Mouse (Mus musculus) embryonic facial prominence, embryonic 13.5 days (tissue): Measurements from ENCODE around the gene Gigyf1. TPM values are rescaled to one million over a fixed set of nuclear protein-coding genes. Genes with fewer than 3 reads are reported as not detected.
A peak's percentile ranks its signal among the peaks of the same experiment; 100 is the strongest.

ENCODE experiments used
- ATAC-seq: fragments of 200-750 bp; cut with Nextera tagmentation; 2 replicates; pipeline ENCODE4 v1.8.0; 2017; ENCODE audit warnings: low read depth; ENCODE audit not compliant: insufficient number of reproducible peaks, insufficient read depth, low FRiP score, low TSS enrichment
- H3K27ac ChIP-seq: fragments of 300-500 bp; sonication (generic); 2 replicates; pipeline ENCODE4 v1.5.1; 2015; ENCODE audit warnings: moderate library complexity, mild to moderate bottlenecking, inconsistent platforms
- H3K27me3 ChIP-seq: fragments of 300-500 bp; sonication (generic); 2 replicates; pipeline ENCODE4 v1.6.1; 2015; ENCODE audit warnings: mild to moderate bottlenecking, inconsistent platforms
- H3K36me3 ChIP-seq: fragments of 300-500 bp; sonication (generic); 2 replicates; pipeline ENCODE4 v1.6.1; 2015; ENCODE audit warnings: mild to moderate bottlenecking, inconsistent platforms
- H3K4me1 ChIP-seq: fragments of 300-500 bp; sonication (generic); 2 replicates; pipeline ENCODE4 v1.6.1; 2015; ENCODE audit warnings: inconsistent platforms
- H3K4me2 ChIP-seq: fragments of 300-500 bp; sonication (generic); 2 replicates; pipeline ENCODE4 v1.6.1; 2015; ENCODE audit warnings: moderate library complexity, mild to moderate bottlenecking, inconsistent platforms
- H3K4me3 ChIP-seq: fragments of 300-500 bp; sonication (generic); 2 replicates; pipeline ENCODE4 v1.5.1; 2015; ENCODE audit warnings: mild to moderate bottlenecking, inconsistent platforms
- H3K9ac ChIP-seq: fragments of 300-500 bp; sonication (generic); 2 replicates; pipeline ENCODE4 v1.6.1; 2015; ENCODE audit warnings: mild to moderate bottlenecking, inconsistent platforms
- H3K9me3 ChIP-seq: fragments of 300-500 bp; sonication (generic); 2 replicates; pipeline ENCODE4 v1.6.1; 2016; ENCODE audit warnings: inconsistent platforms
- WGBS: fragments of 180-500 bp; shearing (Covaris S2); methylation state at CpG from one replicate; pipeline ENCODE4 v1.1.7; 2015; ENCODE audit warnings: mixed read lengths; 5-methylcytosine and 5-hydroxymethylcytosine counted together
- polyA plus RNA-seq: library from polyadenylated mRNA; unstranded; fragments of >200 nt; fragmentation: Nextera tagmentation; extraction: Ambion mirVana; gene quantifications from 2 replicates; pipeline ENCODE4 v1.2.1, GENCODE M21; 2015

Gigyf1 gene
- polyA plus RNA-seq, 1 experiment from 2014 or later, result 17.1 TPM

DNA sequence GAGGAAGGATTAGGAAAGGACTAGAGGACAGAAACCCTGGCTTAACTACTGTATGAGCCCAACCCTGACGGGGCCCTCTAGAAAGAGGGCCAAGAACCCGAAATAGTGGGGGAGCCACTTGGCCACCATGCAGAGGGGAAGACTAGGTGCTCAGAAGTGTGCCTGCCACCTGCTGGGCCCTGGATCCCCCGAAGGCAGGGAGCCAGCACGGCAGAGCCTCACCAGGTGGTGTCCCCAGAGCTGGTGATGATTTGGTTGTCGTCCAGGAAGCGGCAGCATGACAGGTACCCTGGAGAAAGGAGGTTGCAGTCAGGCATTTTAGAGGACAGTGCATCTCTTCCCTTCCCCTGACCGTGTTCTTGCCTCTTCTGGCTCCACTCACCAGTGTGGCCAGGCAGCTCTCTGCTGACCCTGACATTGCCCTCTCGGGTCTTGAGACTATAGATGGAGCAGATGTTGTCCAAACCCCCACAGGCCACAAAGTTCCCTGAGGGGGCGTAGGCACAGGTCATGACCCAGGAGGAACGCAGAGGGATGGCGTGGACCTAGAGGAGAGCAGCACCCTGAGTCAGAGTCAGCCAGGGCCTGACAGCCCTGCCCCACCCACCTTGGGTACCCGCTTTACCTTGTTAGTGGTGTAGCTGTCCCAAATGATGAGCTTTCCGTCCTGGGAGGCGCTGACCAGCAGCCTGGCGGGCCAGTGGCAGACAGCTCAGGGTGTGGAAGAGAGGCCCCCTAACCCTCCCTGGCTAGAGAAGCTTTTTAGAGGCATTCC, 11.1 kb downstream of the Gigyf1 start:
- Histone ChIP-seq H3K9me3 (no peaks in the 10 kb centered on the region), H3K27ac (peak overlapping the region; percentile 93; the same call in 1 of the 2 replicates), H3K4me1 (peaks cover 23% of the 10 kb centered on the region), H3K27me3 (no peaks in the 10 kb centered on the region), H3K36me3 (peaks cover 57% of the 10 kb centered on the region), H3K4me3 (peak overlapping the region; percentile 91; the same call in 1 of the 2 replicates), H3K9ac (peak overlapping the region; percentile 94; the same call in 1 of the 2 replicates), H3K4me2 (peak overlapping the region; percentile 97; the same call in 1 of the 2 replicates)
- WGBS, result 70% methylated on average over 15 of the region's 15 CpGs
- ATAC-seq, result no peak

DNA sequence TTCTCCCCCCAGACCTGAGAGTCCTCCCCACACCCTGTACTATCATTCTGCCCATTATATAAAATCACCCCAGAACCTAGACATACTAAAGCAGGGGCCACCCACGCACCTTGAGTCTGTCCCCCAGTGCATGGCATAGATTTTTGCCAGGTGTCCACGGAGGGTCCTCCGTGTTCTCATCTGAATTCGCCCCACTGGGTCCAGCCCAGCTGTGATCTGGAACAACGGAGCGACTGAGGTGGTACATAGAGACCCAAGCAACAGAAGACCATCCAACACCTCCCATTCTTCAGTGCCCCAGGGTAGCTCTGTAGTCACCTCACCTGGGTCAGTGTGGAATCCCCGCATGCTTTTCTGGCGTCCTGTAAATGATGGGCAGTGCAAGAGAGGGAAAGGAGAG, 11.7 kb downstream of the Gigyf1 start:
- H3K9ac ChIP-seq, result peak overlapping the region; percentile 94
- no peaks in the 10 kb centered on the region for H3K27me3 ChIP-seq
- H3K4me2 ChIP-seq, result peak overlapping the region; percentile 97
- H3K36me3 ChIP-seq, result peaks cover 51% of the 10 kb centered on the region
- no peaks in the 10 kb centered on the region for H3K9me3 ChIP-seq
- WGBS, result 69% methylated on average over 8 of the region's 8 CpGs
- peak overlapping the region; percentile 91 for H3K4me3 ChIP-seq
- peak overlapping the region; percentile 93 for H3K27ac ChIP-seq
- no peak for ATAC-seq
- peaks cover 23% of the 10 kb centered on the region for H3K4me1 ChIP-seq

DNA sequence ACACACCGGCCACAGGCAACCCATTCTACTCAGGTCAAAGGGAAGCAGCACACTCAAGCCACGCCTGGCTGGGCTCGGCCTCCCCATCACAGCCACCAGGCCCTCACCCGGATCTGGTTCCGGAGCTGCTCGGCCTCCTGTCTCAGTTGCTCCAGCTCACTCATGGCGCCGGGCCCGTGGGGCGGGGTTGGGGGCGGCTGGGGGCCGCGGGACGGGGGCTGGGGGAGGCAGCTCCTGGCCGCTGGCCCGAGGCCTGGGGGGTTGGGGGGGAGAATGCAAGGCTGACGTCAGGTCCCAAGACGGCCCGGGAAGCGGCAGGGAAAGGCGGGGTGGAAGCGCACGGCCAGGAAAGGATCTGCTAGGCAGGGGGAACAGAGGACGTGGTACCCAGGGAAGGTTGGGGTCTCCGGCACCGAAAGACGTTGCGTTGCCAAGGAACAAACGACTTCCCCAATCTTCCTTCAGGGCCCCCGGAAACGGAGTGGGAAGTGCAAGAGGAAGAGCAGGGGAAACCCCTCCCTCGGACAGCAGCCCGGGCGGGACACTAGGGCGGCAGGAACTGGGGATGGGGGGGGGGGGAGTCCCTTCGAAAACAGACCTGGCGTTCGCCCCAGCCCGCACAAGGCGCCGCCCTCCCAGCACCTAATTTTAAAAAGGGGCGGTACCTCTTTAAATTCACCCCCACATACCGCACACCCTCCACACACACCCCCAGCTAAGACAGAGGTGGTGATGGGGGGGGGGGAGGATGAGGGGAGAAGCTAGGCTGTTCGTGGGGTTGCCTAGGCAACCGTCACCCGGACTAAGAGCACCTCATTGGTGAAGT, 12.5 kb downstream of the Gigyf1 start:
- Histone ChIP-seq H3K9me3 (no peaks in the 10 kb centered on the region), H3K4me3 (peak overlapping the region; percentile 91), H3K36me3 (peaks cover 44% of the 10 kb centered on the region), H3K4me1 (peaks cover 23% of the 10 kb centered on the region), H3K27me3 (no peaks in the 10 kb centered on the region), H3K9ac (peak overlapping the region; percentile 94), H3K27ac (peak overlapping the region; percentile 93), H3K4me2 (peak overlapping the region; percentile 97)
- ATAC-seq, result peak; percentile 29; the same call in 1 of the 2 replicates
- under 1% methylated on average over 45 of the region's 46 CpGs for WGBS

DNA sequence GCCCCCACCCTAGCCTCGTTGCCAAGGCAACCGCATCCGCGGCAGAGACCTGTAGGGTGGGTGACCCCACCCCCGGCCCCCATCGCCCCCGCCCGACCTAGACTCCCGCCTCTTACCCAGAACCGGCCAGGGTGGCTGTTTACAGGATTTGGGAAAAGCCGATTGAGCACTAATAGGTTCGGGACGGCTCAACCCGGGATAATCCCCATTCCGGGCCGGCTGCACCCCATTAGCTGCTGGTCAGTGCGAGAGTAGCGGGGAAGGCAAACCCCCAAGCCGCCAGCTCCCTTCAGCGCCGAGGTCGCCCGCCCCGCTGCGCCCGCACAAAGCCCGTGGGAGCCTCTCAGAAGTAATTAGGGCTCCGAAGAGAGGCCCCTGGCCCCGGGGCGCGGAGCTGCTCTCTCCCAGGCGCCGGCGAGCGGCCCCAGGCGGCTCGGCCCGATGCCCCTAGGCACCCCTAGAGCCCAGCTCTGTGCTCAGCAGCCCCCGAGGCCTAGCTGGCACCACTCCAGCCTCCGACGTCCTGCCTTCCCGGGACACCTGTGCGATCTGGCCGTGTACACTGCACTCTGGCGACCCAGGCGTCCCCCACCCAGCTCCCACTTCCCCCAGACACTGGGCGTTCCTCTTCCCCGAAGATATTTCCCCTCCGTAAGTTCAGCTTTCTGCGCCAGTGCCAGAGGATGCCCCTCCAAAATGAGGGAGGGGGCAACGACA, 13.2 kb downstream of the Gigyf1 start:
- WGBS, result 0% methylated on average over 51 of the region's 51 CpGs
- no peaks in the 10 kb centered on the region for H3K27me3 ChIP-seq
- peak overlapping the region; percentile 94 for H3K9ac ChIP-seq
- no peaks in the 10 kb centered on the region for H3K9me3 ChIP-seq
- H3K27ac ChIP-seq, result peak overlapping the region; percentile 93
- peaks cover 17% of the 10 kb centered on the region for H3K4me1 ChIP-seq
- peaks cover 37% of the 10 kb centered on the region for H3K36me3 ChIP-seq
- peak overlapping the region; percentile 97 for H3K4me2 ChIP-seq
- H3K4me3 ChIP-seq, result peak overlapping the region; percentile 91
- no peak; the same call in 1 of the 2 replicates for ATAC-seq

DNA sequence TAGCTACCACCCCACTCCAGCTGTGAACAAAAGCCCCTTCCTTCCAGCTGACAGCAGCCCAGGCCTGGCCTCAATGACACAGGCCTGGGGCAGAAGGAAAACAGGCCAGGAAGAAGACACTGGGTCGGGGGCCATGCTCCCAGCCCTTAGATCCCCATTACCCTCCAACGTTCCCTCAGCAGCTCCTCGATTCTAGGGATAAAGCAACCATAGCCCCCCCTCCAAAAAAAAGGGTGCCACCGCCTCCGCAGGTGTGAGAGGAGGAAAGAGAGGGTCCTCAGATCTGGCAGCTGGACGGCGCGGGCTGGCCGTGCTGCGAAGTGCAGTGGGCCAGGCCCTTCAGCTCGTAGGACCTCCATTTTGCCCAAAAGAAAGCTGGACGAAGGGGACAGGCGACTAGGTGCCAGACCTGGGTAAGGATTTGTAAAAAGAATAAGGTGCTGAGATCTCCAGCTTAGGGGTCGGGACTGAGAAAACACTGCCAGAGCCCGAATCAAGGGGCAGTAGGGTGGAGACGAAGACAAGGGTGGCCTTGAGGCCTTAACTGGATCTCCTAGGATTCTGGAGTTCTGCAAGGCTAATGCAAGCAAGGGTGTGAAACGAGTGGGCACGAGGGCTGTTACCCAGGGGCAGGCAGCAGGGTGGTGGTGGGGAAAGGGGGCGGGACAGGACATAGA, 13.9 kb downstream of the Gigyf1 start:
- under 1% methylated on average over 19 of the region's 19 CpGs for WGBS
- Histone ChIP-seq H3K4me3 (peak overlapping the region; percentile 91), H3K27me3 (no peaks in the 10 kb centered on the region)

DNA sequence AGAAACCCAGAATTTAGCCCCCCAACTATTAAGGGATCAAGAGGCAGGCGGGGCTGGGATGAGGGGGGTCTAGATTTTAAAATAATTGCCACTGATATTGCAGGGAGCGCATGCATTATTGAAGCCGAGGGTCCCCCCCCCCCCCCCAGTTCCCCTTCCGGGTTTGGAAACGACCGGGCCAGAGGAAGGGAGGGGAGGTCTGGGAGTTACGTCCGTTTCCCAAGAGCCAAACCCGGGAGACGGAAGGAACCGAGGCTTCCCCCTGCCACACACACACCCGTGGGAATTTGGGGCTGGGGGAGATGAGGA, 14.4 kb downstream of the Gigyf1 start:
- ATAC-seq, result no peak

More for the DNA sequence above, 13.9 kb downstream of the Gigyf1 start:
- Histone ChIP-seq H3K4me2 (peak overlapping the region; percentile 97), H3K27ac (peak overlapping the region; percentile 93), H3K9ac (peak overlapping the region; percentile 94), H3K4me1 (peaks cover 16% of the 10 kb centered on the region), H3K9me3 (no peaks in the 10 kb centered on the region), H3K36me3 (peaks cover 30% of the 10 kb centered on the region)
- ATAC-seq, result no peak

DNA sequence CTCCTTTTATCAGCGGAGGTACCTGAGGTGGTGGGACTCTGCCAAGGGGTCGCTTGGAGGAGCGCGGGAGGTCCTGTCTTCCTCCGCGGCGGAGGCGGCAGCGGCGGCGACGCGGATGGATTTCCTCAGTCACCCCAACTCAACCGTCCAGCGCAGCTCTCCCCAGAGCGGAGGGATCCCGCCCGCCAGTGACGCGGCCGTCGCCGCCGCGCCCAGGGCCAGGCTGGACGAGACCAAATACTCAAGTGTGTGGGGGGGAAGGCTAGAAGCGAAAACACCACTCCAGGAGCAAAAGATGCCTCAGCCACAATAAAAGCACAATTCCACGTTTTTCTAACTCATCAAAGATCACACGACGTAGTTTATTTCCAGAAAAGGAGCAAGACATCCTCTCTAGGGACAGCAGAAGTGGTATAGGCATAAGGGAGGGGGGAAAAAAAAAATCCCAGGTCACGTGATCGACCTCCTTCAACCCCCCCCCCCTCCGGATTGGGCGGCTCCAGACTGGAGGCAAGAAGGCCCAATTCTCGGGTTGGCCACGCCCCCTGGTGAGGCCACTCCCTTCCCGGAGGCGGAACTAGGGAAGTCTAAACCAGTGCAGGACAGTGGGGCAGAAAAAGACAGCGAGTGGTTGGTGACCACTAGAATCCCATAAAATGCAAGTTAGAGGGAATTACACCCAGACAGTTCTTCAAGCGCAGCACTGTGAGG, 14.9 kb downstream of the Gigyf1 start, which contains the start of the genes Epo and Gnb2:
Gene Epo (minus strand): TSS at position 126 of the 711 bp plus-strand sequence.
Gene Gnb2 (minus strand): TSS at position 394 of the 711 bp plus-strand sequence.
- H3K4me2 ChIP-seq, result peak within 1 kb of the TSS; percentile 97
- WGBS, result under 1% methylated on average over 39 of the region's 40 CpGs
- peaks cover 19% of the 10 kb centered on the region for H3K4me1 ChIP-seq
- H3K9me3 ChIP-seq, result no peaks in the 10 kb centered on the region
- peaks cover 20% of the 10 kb centered on the region for H3K36me3 ChIP-seq
- no peaks in the 10 kb centered on the region for H3K27me3 ChIP-seq
- peak; percentile 74 for ATAC-seq
- H3K27ac ChIP-seq, result peak within 1 kb of the TSS; percentile 93
- H3K4me3 ChIP-seq, result peak within 1 kb of the TSS; percentile 91
- peak within 1 kb of the TSS; percentile 94 for H3K9ac ChIP-seq

More for the DNA sequence above, 14.4 kb downstream of the Gigyf1 start:
- Histone ChIP-seq H3K9ac (peak overlapping the region; percentile 94), H3K4me2 (peak overlapping the region; percentile 97), H3K4me1 (peaks cover 19% of the 10 kb centered on the region), H3K4me3 (peak overlapping the region; percentile 91), H3K9me3 (no peaks in the 10 kb centered on the region), H3K27ac (peak overlapping the region; percentile 93), H3K36me3 (peaks cover 25% of the 10 kb centered on the region), H3K27me3 (no peaks in the 10 kb centered on the region)
- 0% methylated on average over 11 of the region's 12 CpGs for WGBS

DNA sequence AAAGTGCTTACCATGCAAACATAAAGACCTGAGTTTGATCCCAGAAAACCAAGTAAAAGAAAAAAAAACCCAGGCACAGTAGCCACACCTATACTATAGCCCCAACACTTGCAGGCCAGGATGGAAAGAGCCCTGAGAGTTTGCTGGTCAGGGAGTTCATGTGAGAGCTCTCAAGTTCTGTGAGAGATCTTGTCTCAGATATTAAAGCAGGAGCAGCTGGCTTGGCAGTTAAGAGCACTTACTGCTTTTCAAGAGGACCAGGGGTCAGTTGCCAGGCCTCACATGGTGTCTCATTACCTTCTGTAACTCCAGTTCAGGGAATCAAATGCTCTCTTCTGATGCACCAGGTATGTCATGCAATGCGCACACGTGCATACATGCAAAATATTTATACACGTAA, 16.4 kb downstream of the Gigyf1 start:
- WGBS, result 89% methylated on average over 3 of the region's 3 CpGs
- ATAC-seq, result no peak

DNA sequence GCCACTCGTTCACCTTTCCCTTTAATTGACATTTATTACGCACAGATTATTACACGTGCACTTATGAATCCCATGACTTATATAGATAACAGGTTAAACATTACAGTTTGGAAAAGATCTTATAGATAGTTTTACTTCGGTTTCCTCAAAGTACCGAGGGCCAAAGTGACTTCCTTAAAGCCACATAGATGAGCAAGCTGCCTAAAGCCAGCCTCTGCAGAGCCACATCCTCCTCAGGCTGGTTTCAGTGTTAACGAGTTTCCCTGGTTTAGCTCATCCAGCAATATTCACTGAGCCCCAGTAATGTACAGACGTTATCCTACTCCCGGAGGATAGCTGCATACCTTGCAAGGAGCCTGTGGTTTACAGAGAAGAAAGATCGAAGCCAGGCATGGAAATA, 17.0 kb downstream of the Gigyf1 start:
- WGBS, result 82% methylated on average over 9 of the region's 9 CpGs
- H3K9me3 ChIP-seq, result no peaks in the 10 kb centered on the region
- no peaks in the 10 kb centered on the region for H3K27me3 ChIP-seq
- no peak overlapping the region for H3K9ac ChIP-seq
- no peak overlapping the region for H3K4me3 ChIP-seq
- H3K27ac ChIP-seq, result no peak overlapping the region
- H3K4me1 ChIP-seq, result peaks cover 7% of the 10 kb centered on the region
- ATAC-seq, result no peak
- H3K36me3 ChIP-seq, result no peaks in the 10 kb centered on the region
- H3K4me2 ChIP-seq, result no peak overlapping the region

More for the DNA sequence above, 16.4 kb downstream of the Gigyf1 start:
- Histone ChIP-seq H3K27me3 (no peaks in the 10 kb centered on the region), H3K4me1 (peaks cover 13% of the 10 kb centered on the region), H3K27ac (no peak overlapping the region), H3K36me3 (peaks cover 5% of the 10 kb centered on the region), H3K4me3 (no peak overlapping the region), H3K4me2 (no peak overlapping the region), H3K9ac (no peak overlapping the region), H3K9me3 (no peaks in the 10 kb centered on the region)

DNA sequence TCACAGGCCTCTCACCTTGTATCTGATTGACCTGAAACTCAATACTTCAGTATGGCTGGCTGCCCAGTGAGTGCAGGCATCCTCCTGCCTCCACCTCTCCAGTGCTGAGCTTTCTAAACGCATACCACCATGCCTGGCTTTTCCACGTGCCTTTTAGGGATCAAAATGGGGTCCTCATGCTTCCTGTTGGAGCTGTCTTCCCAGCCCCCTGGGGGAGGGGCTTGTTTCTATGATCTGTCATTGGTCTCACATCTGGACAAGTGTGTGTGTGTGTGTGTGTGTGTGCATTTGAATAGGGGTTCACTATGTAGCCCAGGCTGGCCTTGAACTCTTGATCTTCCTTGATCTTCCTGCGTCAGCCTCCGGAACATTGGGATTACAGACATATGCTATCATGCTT, 19.1 kb downstream of the Gigyf1 start:
- H3K9ac ChIP-seq, result no peak overlapping the region
- no peaks in the 10 kb centered on the region for H3K9me3 ChIP-seq
- no peak overlapping the region for H3K27ac ChIP-seq
- no peaks in the 10 kb centered on the region for H3K27me3 ChIP-seq
- no peak overlapping the region for H3K4me2 ChIP-seq
- no peaks in the 10 kb centered on the region for H3K36me3 ChIP-seq
- H3K4me1 ChIP-seq, result 0 out of 2 replicates have a peak, but pooled peaks cover 3% of the 10 kb centered on the region
- ATAC-seq, result no peak
- 61% methylated on average over 4 of the region's 4 CpGs for WGBS
- no peak overlapping the region for H3K4me3 ChIP-seq
